Mouse (Mus musculus) liver, embryonic 14.5 days (tissue): ENCODE data around the gene Btf3.

Experiments
- CTCF ChIP-seq: IDR thresholded peaks from 2 replicates; pipeline ENCODE4 v1.5.1; 2016; ENCODE audit warnings: antibody characterized with exemption, low read depth, control low read depth
- EP300 ChIP-seq: IDR thresholded peaks from 2 replicates; pipeline ENCODE4 v1.6.1; 2016; ENCODE audit warnings: antibody characterized with exemption, low read depth

GRCm38 (mm10) chr13:98306393-98306792, 10.4 kb downstream of the Btf3 start:
- TF ChIP-seq EP300 (no peak), CTCF (no peak)
